Mouse (Mus musculus) liver, embryonic 14.5 days (tissue): Measurements from ENCODE around the gene Atp6v1g1.

Experiments
- CTCF ChIP-seq: IDR thresholded peaks from 2 replicates; pipeline ENCODE4 v1.5.1; 2016; ENCODE audit warnings: antibody characterized with exemption, low read depth, control low read depth
- EP300 ChIP-seq: IDR thresholded peaks from 2 replicates; pipeline ENCODE4 v1.6.1; 2016; ENCODE audit warnings: antibody characterized with exemption, low read depth

GRCm38 (mm10) chr4:63503949-63504348 is 40.6 kb upstream of the Atp6v1g1 start:
- no peak for TF ChIP-seq CTCF
- no peak for TF ChIP-seq EP300
